Mouse (Mus musculus): ENCODE measurements around the gene Cmtm4. TPM values are rescaled to one million over a fixed set of nuclear protein-coding genes. Genes with fewer than 3 reads are reported as not detected.
"Not testable (repeated sequence)": the region's sequence is repeated elsewhere in the genome, so short reads cannot be mapped to it uniquely, and the experiment has no call there.

Gene Cmtm4
- total and polyA plus RNA-seq, 3 experiments, result 6.5 to 31.1 (median 12.0) TPM

GRCm38 (mm10) chr8:104312023-104312422 lies 83.6 kb downstream of the Cmtm4 start:
- H3K9me3 ChIP-seq (replicated peaks; ENCODE audit: insufficient read depth, low read length); H3K4me3 ChIP-seq (ENCODE audit: control insufficient read depth in 1 of 2, insufficient read depth in 1 of 2, low read depth in 2 of 2, low read length in 2 of 2); H3K27ac ChIP-seq (ENCODE audit: control insufficient read depth, low read depth, low read length); H3K9ac ChIP-seq (ENCODE audit: control insufficient read depth, low read depth, low read length, poor library complexity, severe bottlenecking); H3K36me3 ChIP-seq (ENCODE audit: control insufficient read depth in 1 of 2, insufficient read depth in 2 of 2, low read length in 2 of 2); H3K79me2 ChIP-seq (ENCODE audit: control insufficient read depth, insufficient read depth, low read length, poor library complexity); H3K27me3 ChIP-seq (ENCODE audit: control insufficient read depth in 1 of 2, insufficient read depth in 2 of 2, low read length in 2 of 2); H3K4me1 ChIP-seq (ENCODE audit: control insufficient read depth in 1 of 2, insufficient read depth in 2 of 2, low read length in 2 of 2); DNase-seq (ENCODE audit: low read depth, low spot score): not testable (repeated sequence)

GRCm38 (mm10) chr8:104309441-104310155 lies 86.0 kb downstream of the Cmtm4 start, which contains the start of the genes Gm45711 and Cmtm1:
Gene Gm45711, minus strand, starts transcription at chr8:104310081.
Gene Cmtm1, minus strand, starts transcription at chr8:104310145.
- not testable (repeated sequence) for H3K27me3 ChIP-seq (ENCODE audit: control insufficient read depth in 1 of 2, insufficient read depth in 2 of 2, low read length in 2 of 2); H3K9me3 ChIP-seq (replicated peaks; ENCODE audit: insufficient read depth, low read length); H3K9ac ChIP-seq (ENCODE audit: control insufficient read depth, low read depth, low read length, poor library complexity, severe bottlenecking); H3K4me1 ChIP-seq (ENCODE audit: control insufficient read depth in 1 of 2, insufficient read depth in 2 of 2, low read length in 2 of 2); DNase-seq (ENCODE audit: low read depth, low spot score); H3K27ac ChIP-seq (ENCODE audit: control insufficient read depth, low read depth, low read length); H3K79me2 ChIP-seq (ENCODE audit: control insufficient read depth, insufficient read depth, low read length, poor library complexity); H3K4me3 ChIP-seq (ENCODE audit: control insufficient read depth in 1 of 2, insufficient read depth in 1 of 2, low read depth in 2 of 2, low read length in 2 of 2); H3K36me3 ChIP-seq (ENCODE audit: control insufficient read depth in 1 of 2, insufficient read depth in 2 of 2, low read length in 2 of 2)

GRCm38 (mm10) chr8:104308341-104308740 lies 87.3 kb downstream of the Cmtm4 start:
- H3K4me3 ChIP-seq (ENCODE audit: control insufficient read depth in 1 of 2, insufficient read depth in 1 of 2, low read depth in 2 of 2, low read length in 2 of 2); H3K4me1 ChIP-seq (ENCODE audit: control insufficient read depth in 1 of 2, insufficient read depth in 2 of 2, low read length in 2 of 2); H3K9me3 ChIP-seq (replicated peaks; ENCODE audit: insufficient read depth, low read length); H3K27ac ChIP-seq (ENCODE audit: control insufficient read depth, low read depth, low read length); H3K79me2 ChIP-seq (ENCODE audit: control insufficient read depth, insufficient read depth, low read length, poor library complexity); H3K36me3 ChIP-seq (ENCODE audit: control insufficient read depth in 1 of 2, insufficient read depth in 2 of 2, low read length in 2 of 2); H3K27me3 ChIP-seq (ENCODE audit: control insufficient read depth in 1 of 2, insufficient read depth in 2 of 2, low read length in 2 of 2); H3K9ac ChIP-seq (ENCODE audit: control insufficient read depth, low read depth, low read length, poor library complexity, severe bottlenecking); DNase-seq (ENCODE audit: low read depth, low spot score): not testable (repeated sequence)

GRCm38 (mm10) chr8:104304962-104305361 lies 90.6 kb downstream of the Cmtm4 start:
- Histone ChIP-seq H3K36me3 (ENCODE audit: control insufficient read depth in 1 of 2, insufficient read depth in 2 of 2, low read length in 2 of 2) (no peaks in the 10 kb centered on the region), H3K27me3 (ENCODE audit: control insufficient read depth in 1 of 2, insufficient read depth in 2 of 2, low read length in 2 of 2) (no peaks in the 10 kb centered on the region; a peak in 2 of 4 replicates), H3K4me1 (ENCODE audit: control insufficient read depth in 1 of 2, insufficient read depth in 2 of 2, low read length in 2 of 2) (no peaks in the 10 kb centered on the region), H3K27ac (ENCODE audit: control insufficient read depth, low read depth, low read length) (no peak overlapping the region), H3K9me3 (replicated peaks; ENCODE audit: insufficient read depth, low read length) (no peaks in the 10 kb centered on the region), H3K4me3 (ENCODE audit: control insufficient read depth in 1 of 2, insufficient read depth in 1 of 2, low read depth in 2 of 2, low read length in 2 of 2) (no peak overlapping the region), H3K9ac (ENCODE audit: control insufficient read depth, low read depth, low read length, poor library complexity, severe bottlenecking) (no peak overlapping the region), H3K79me2 (ENCODE audit: control insufficient read depth, insufficient read depth, low read length, poor library complexity) (no peaks in the 10 kb centered on the region)
- TF ChIP-seq POLR2AphosphoS2 (IDR thresholded peaks at IDR 0.05; ENCODE audit: low read length) (no peak), MXI1 (IDR thresholded peaks at IDR 0.05; ENCODE audit: low read depth, low read length) (no peak)
- DNase-seq (ENCODE audit: low read depth, low spot score), result no peak

- not testable (repeated sequence) for H3K4me3 ChIP-seq (ENCODE audit: control insufficient read depth in 1 of 2, insufficient read depth in 1 of 2, low read depth in 2 of 2, low read length in 2 of 2); H3K4me1 ChIP-seq (ENCODE audit: control insufficient read depth in 1 of 2, insufficient read depth in 2 of 2, low read length in 2 of 2); H3K36me3 ChIP-seq (ENCODE audit: control insufficient read depth in 1 of 2, insufficient read depth in 2 of 2, low read length in 2 of 2); H3K9ac ChIP-seq (ENCODE audit: control insufficient read depth, low read depth, low read length, poor library complexity, severe bottlenecking); H3K9me3 ChIP-seq (replicated peaks; ENCODE audit: insufficient read depth, low read length); H3K27me3 ChIP-seq (ENCODE audit: control insufficient read depth in 1 of 2, insufficient read depth in 2 of 2, low read length in 2 of 2); DNase-seq (ENCODE audit: low read depth, low spot score); H3K27ac ChIP-seq (ENCODE audit: control insufficient read depth, low read depth, low read length); H3K79me2 ChIP-seq (ENCODE audit: control insufficient read depth, insufficient read depth, low read length, poor library complexity)
Observed at GRCm38 (mm10) chr8:104302536-104302935, 93.1 kb downstream of the Cmtm4 start.

- H3K36me3 ChIP-seq (ENCODE audit: control insufficient read depth in 1 of 2, insufficient read depth in 2 of 2, low read length in 2 of 2); H3K27ac ChIP-seq (ENCODE audit: control insufficient read depth, low read depth, low read length); H3K79me2 ChIP-seq (ENCODE audit: control insufficient read depth, insufficient read depth, low read length, poor library complexity); DNase-seq (ENCODE audit: low read depth, low spot score); H3K9me3 ChIP-seq (replicated peaks; ENCODE audit: insufficient read depth, low read length); H3K4me3 ChIP-seq (ENCODE audit: control insufficient read depth in 1 of 2, insufficient read depth in 1 of 2, low read depth in 2 of 2, low read length in 2 of 2); H3K9ac ChIP-seq (ENCODE audit: control insufficient read depth, low read depth, low read length, poor library complexity, severe bottlenecking); H3K27me3 ChIP-seq (ENCODE audit: control insufficient read depth in 1 of 2, insufficient read depth in 2 of 2, low read length in 2 of 2); H3K4me1 ChIP-seq (ENCODE audit: control insufficient read depth in 1 of 2, insufficient read depth in 2 of 2, low read length in 2 of 2): not testable (repeated sequence)
Observed at GRCm38 (mm10) chr8:104301577-104301976, 94.0 kb downstream of the Cmtm4 start.
